Mouse (Mus musculus) embryonic facial prominence, embryonic 10.5 days (tissue): ENCODE data around the gene Arid5b. TPM values are rescaled to one million over a fixed set of nuclear protein-coding genes. Genes with fewer than 3 reads are reported as not detected.

ENCODE experiments used
- DNase-seq: peaks from one replicate; pipeline ENCODE4 v3.0.0-alpha.2; 2017; ENCODE audit warnings: low spot score
- H3K27ac ChIP-seq: fragments of 300-500 bp; sonication (generic); replicated peaks from 2 replicates; pipeline ENCODE4 v1.5.1; 2016; ENCODE audit warnings: mild to moderate bottlenecking
- H3K27me3 ChIP-seq: fragments of 300-500 bp; sonication (generic); replicated peaks from 2 replicates; pipeline ENCODE4 v1.6.1; 2016; ENCODE audit warnings: low read depth, mild to moderate bottlenecking; ENCODE audit not compliant: poor library complexity, severe bottlenecking
- H3K36me3 ChIP-seq: fragments of 300-500 bp; sonication (generic); replicated peaks from 2 replicates; pipeline ENCODE4 v1.6.1; 2016; ENCODE audit warnings: mild to moderate bottlenecking, moderate library complexity
- H3K4me1 ChIP-seq: fragments of 300-500 bp; sonication (generic); 2 replicates; pipeline ENCODE4 v1.6.1; 2016
- H3K4me3 ChIP-seq: fragments of 300-500 bp; sonication (generic); 2 replicates; pipeline ENCODE4 v1.5.1; 2016; ENCODE audit warnings: mild to moderate bottlenecking, moderate library complexity
- H3K9me3 ChIP-seq: fragments of 300-500 bp; sonication (generic); 2 replicates; pipeline ENCODE4 v1.6.1; 2016; ENCODE audit warnings: mild to moderate bottlenecking
- WGBS: fragments of 180-500 bp; shearing (Covaris S2); methylation state at CpG from one replicate; pipeline ENCODE4 v1.1.7; 2016; 5-methylcytosine and 5-hydroxymethylcytosine counted together
- polyA plus RNA-seq: library from polyadenylated mRNA; unstranded; fragments of >200 nt; fragmentation: Nextera tagmentation; extraction: Ambion mirVana; gene quantifications from 2 replicates; pipeline ENCODE4 v1.2.1, GENCODE M21; 2016

The Arid5b gene
- polyA plus RNA-seq, 1 experiment from 2014 or later = 19.7 TPM

DNA sequence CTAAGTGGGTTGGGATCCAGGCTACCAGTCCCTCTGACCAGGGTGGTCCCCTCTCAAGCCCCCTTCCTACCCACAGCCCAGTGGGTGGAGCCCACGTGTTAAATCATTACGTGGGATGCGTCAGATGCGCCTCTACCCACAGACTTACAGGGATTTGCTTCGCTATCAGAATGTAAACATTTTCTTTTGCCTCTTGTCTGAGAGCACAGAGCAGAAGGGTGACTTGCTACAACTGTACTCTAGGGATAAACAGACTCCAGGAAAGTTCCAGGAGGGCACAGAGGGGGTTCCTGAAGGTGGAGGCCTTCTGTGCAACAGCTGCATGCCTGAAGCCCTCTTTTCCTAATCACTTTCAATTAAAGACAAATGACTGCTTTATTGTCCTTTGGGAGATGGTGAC is 98.8 kb downstream of the Arid5b start:
- no peaks in the 10 kb centered on the region for H3K27me3 ChIP-seq
- no peak for DNase-seq
- WGBS = 66% methylated on average over 5 of the region's 5 CpGs
- H3K36me3 ChIP-seq = peaks cover 10% of the 10 kb centered on the region; the same call in 1 of the 2 replicates
- H3K4me3 ChIP-seq = no peak overlapping the region
- no peak overlapping the region for H3K27ac ChIP-seq
- H3K9me3 ChIP-seq = no peaks in the 10 kb centered on the region
- peaks cover 17% of the 10 kb centered on the region for H3K4me1 ChIP-seq

DNA sequence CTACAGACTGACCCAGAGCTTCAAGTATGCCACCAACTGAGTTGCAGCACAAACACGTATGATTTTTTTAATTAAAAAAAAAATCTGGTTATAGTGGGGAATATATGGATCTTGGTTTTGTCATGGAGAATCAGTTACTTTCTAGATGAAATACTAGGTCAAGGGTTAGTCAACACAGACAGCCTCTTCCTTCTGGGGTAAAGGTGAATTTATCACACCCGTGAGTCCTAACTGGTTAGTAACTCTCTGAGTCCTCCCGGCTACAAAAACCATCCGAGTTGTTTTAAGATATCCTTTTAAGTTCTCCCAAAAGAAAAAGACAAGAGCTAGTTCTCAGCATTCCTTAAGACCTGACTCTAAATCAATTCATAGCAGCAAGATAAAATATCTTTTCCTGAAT is 99.2 kb downstream of the Arid5b start:
- Histone ChIP-seq H3K36me3 (peaks cover 12% of the 10 kb centered on the region; the same call in 1 of the 2 replicates), H3K27me3 (no peaks in the 10 kb centered on the region), H3K4me1 (peaks cover 17% of the 10 kb centered on the region), H3K27ac (no peak overlapping the region), H3K4me3 (no peak overlapping the region), H3K9me3 (no peaks in the 10 kb centered on the region)
- no peak for DNase-seq
- 81% methylated on average over 4 of the region's 4 CpGs for WGBS

DNA sequence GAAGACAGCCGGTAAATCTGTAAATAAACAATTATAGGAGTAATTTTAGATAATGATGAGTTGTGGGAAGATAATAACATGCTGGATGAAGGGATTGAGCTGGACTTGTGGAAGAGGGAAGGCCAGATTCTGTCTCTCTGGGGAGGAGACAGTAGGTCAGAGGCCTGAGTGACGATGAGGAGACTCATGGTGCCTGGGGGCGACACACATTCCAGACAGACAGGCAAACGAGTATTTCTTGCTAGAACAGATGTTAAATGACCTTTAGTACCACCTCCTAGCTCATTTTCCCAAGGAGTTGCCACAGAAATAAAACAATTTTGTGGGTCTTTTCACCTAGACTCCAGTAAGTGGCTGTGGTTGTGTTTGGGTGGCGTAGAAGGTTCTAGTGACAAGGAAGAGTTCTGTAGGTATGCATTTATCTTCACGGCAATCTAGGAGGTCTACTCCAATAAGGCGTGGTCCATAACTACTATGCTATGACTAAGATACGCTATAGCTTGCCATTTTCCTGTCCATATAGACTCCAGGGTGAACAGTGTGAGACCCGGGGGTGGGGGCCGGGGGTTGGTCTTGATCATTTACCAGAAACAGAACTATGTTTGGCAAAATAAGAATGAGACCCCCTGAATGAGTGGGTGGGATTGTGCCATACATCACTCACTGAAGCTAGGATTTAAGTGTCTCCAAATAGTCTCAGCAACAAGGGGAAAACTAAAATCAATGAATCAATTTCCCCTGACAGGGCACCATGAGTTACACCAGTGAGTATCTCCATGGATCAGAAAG is 100.6 kb downstream of the Arid5b start:
- Histone ChIP-seq H3K4me3 (no peak overlapping the region), H3K4me1 (peaks cover 17% of the 10 kb centered on the region), H3K9me3 (no peaks in the 10 kb centered on the region), H3K27me3 (no peaks in the 10 kb centered on the region), H3K36me3 (peaks cover 12% of the 10 kb centered on the region; the same call in 1 of the 2 replicates), H3K27ac (no peak overlapping the region)
- 72% methylated on average over 10 of the region's 10 CpGs for WGBS
- DNase-seq = no peak

- no peaks in the 10 kb centered on the region for H3K27me3 ChIP-seq
- DNase-seq = no peak
- 92% methylated on average over 5 of the region's 5 CpGs for whole genome bisulfite sequencing
- H3K4me3 ChIP-seq = no peak overlapping the region
- H3K36me3 ChIP-seq = peaks cover 12% of the 10 kb centered on the region; the same call in 1 of the 2 replicates
- H3K4me1 ChIP-seq = peaks cover 17% of the 10 kb centered on the region
- no peak overlapping the region for H3K27ac ChIP-seq
- no peaks in the 10 kb centered on the region for H3K9me3 ChIP-seq
Measured at GRCm38 (mm10) chr10:68175811-68176210, 102.7 kb downstream of the Arid5b start.

GRCm38 (mm10) chr10:68173634-68174033 is 104.9 kb downstream of the Arid5b start:
- Histone ChIP-seq H3K27ac (no peak overlapping the region), H3K9me3 (no peaks in the 10 kb centered on the region), H3K4me1 (peaks cover 21% of the 10 kb centered on the region), H3K4me3 (no peak overlapping the region), H3K27me3 (no peaks in the 10 kb centered on the region), H3K36me3 (peaks cover 12% of the 10 kb centered on the region; the same call in 1 of the 2 replicates)
- 88% methylated on average over 9 of the region's 9 CpGs for WGBS
- no peak for DNase-seq

DNA sequence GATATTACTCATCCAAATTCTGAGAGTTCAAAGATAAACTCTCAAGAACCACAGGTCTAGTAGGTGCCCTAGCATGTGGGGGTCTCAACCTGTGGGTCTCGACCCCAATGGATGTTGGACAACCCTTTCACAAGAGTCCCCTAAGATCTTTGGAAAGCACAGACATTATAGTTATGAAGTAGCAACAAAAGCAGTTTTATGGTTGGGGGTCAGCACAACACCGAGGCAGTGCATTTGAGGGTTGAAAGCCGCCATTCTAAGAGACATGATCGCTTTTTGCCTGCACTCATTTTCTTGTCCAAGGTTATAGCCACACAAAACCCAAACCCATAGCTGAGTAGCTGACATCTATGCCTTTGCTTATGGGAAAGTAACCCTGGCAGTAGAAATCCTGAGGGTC is 105.6 kb downstream of the Arid5b start:
- WGBS = 96% methylated on average over 4 of the region's 4 CpGs

DNA sequence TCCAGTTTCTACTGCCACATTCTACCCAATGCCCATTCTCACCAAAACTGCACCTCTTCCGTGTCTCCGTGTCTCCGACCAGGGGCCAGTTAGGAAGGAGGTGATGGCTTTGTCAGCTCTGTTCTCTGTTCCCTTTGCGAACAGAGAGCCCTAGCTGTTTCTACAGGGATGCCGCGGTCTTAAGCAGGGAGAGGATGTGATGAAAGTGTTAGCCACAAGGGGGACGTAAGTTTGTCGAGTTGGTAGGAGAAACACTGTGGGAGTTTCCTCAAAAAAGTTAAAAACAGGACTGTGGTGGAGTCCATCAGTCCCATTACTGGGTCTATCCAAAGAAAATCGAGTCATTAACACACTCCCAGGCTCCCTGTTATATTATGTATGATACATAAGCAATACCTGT is 106.6 kb downstream of the Arid5b start:
- Histone ChIP-seq H3K27me3 (no peaks in the 10 kb centered on the region), H3K27ac (no peak overlapping the region), H3K36me3 (peaks cover 12% of the 10 kb centered on the region; the same call in 1 of the 2 replicates), H3K9me3 (no peaks in the 10 kb centered on the region), H3K4me1 (peaks cover 19% of the 10 kb centered on the region), H3K4me3 (no peak overlapping the region)
- no peak for DNase-seq
- WGBS = 53% methylated on average over 9 of the region's 9 CpGs

More for the DNA sequence above, 105.6 kb downstream of the Arid5b start:
- no peak overlapping the region for H3K27ac ChIP-seq
- no peak overlapping the region for H3K4me3 ChIP-seq
- no peak for DNase-seq
- peaks cover 12% of the 10 kb centered on the region; the same call in 1 of the 2 replicates for H3K36me3 ChIP-seq
- H3K4me1 ChIP-seq = peaks cover 19% of the 10 kb centered on the region
- no peaks in the 10 kb centered on the region for H3K27me3 ChIP-seq
- no peaks in the 10 kb centered on the region for H3K9me3 ChIP-seq

DNA sequence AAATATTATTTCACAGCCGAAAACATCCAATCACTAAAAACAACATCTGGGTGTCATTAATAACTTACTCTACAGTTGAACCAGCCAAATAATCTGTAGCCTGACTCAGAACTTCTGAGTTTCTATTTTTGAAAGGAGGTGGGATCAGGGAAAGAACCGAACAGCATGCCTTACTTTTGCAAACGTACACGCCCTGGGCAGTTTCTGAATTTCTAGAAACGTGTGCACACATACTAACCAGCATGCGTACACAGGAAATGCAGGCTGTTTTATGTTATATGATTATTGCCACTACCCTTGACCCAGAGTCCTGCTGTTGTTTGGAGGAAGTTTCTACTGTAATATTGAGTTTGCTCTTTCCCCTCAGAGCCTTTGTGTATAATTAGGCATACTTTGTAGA is 109.9 kb downstream of the Arid5b start:
- H3K4me1 ChIP-seq = peaks cover 34% of the 10 kb centered on the region
- H3K36me3 ChIP-seq = no peaks in the 10 kb centered on the region
- DNase-seq = no peak
- 82% methylated on average over 6 of the region's 6 CpGs for WGBS
- H3K4me3 ChIP-seq = no peak overlapping the region
- H3K9me3 ChIP-seq = no peaks in the 10 kb centered on the region
- no peaks in the 10 kb centered on the region for H3K27me3 ChIP-seq
- no peak overlapping the region for H3K27ac ChIP-seq

- DNase-seq = no peak
- Histone ChIP-seq H3K4me1 (peaks cover 34% of the 10 kb centered on the region), H3K27me3 (no peaks in the 10 kb centered on the region), H3K36me3 (no peaks in the 10 kb centered on the region; the same call in 1 of the 2 replicates), H3K27ac (no peak overlapping the region), H3K9me3 (no peaks in the 10 kb centered on the region), H3K4me3 (no peak overlapping the region)
- WGBS = 96% methylated on average over 8 of the region's 8 CpGs
Measured at GRCm38 (mm10) chr10:68168141-68168540, 110.4 kb downstream of the Arid5b start.

- no peaks in the 10 kb centered on the region; the same call in 1 of the 2 replicates for H3K36me3 ChIP-seq
- H3K4me3 ChIP-seq = no peak overlapping the region
- no peaks in the 10 kb centered on the region for H3K27me3 ChIP-seq
- H3K27ac ChIP-seq = no peak overlapping the region
- H3K9me3 ChIP-seq = no peaks in the 10 kb centered on the region
- H3K4me1 ChIP-seq = peaks cover 34% of the 10 kb centered on the region
- DNase-seq = no peak
- 72% methylated on average over 4 of the region's 4 CpGs for whole genome bisulfite sequencing
Measured at GRCm38 (mm10) chr10:68167118-68167517, 111.4 kb downstream of the Arid5b start.

DNA sequence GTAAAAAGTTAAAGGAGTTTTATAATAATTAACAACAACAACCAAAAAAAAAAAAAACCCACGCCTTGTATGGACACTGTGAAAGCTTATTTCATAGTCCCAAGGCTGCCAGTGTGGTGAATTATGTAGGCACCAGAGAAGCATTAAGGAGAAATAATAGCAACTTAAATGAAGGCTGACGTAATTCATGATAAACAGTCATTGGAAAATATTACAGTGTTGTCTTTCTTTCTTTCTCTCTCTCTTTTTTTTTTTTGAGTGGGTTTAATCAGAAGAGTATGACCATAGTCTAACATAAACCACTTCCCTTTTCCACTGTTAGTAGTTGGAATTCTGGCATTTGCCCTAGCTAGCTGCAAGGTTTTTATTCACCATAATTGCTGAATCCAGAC is 111.8 kb downstream of the Arid5b start:
- Histone ChIP-seq H3K9me3 (no peaks in the 10 kb centered on the region), H3K36me3 (no peaks in the 10 kb centered on the region; the same call in 1 of the 2 replicates), H3K4me3 (no peak overlapping the region), H3K4me1 (peaks cover 34% of the 10 kb centered on the region), H3K27ac (no peak overlapping the region), H3K27me3 (no peaks in the 10 kb centered on the region)
- WGBS = 85% methylated on average over 2 of the region's 2 CpGs
- DNase-seq = no peak

DNA sequence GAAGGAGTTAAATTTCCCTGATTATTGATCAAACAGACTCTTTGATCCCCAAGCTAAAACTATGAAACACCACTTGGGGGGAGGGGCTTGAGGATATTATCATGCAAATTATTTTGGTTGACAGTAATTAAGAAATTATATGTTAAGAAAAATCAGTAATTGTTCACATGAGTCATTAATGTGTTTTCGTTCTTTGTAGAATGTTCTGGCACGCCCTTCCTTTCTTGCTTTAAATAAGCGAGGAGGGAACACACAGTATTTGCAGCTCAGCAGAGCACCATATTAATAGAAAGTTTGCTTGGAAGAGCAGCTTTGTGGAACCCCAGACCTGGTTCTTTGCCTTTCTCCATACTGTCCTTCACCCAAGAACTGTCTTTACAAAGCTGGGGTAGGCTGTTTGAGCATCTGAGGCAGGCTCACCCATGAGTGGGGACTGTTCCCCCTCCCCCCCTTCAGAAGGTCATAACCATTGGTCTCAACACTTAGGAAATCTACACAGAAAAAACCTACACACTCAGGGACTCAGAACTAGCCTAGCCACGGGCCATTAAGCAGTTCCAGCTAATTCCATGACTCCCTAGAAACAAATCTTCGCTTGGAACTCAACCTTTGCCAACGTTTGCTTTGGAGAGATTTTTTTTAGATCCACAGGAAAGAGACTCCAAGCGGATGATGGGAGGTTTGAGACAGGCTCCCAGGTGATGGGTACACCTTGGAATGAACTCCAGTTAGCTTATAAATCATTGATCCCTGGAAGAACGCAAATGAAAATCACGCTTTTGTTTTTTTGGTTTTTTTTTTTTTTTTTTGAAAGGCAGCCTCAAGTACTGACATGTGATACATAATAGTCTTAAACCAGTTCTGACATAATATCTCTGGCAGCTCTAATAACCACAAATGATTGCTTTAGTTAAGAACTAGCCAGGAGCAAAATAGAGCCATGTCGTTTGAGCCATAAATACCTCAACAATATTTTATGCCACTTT is 112.5 kb downstream of the Arid5b start:
- WGBS = 60% methylated on average over 10 of the region's 10 CpGs
- Histone ChIP-seq H3K27me3 (no peaks in the 10 kb centered on the region), H3K27ac (no peak overlapping the region), H3K36me3 (no peaks in the 10 kb centered on the region; the same call in 1 of the 2 replicates), H3K4me1 (peaks cover 34% of the 10 kb centered on the region), H3K4me3 (no peak overlapping the region), H3K9me3 (no peaks in the 10 kb centered on the region)
- DNase-seq = no peak
